Mouse (Mus musculus) bone marrow, adult 2 months (tissue): ENCODE measurements around the gene Glb1l.

Experiments
- CTCF ChIP-seq: fragments of 200-500 bp; IDR thresholded peaks from 2 replicates; pipeline ENCODE4 v1.5.1; 2011; ENCODE audit warnings: low read length, control low read depth; ENCODE audit not compliant: control insufficient read depth, insufficient read depth
- POLR2A ChIP-seq: fragments of 200-500 bp; IDR thresholded peaks from 2 replicates; pipeline ENCODE4 v1.6.1; 2011; ENCODE audit warnings: low read depth, mild to moderate bottlenecking, control low read depth, low read length, borderline replicate concordance; ENCODE audit not compliant: control insufficient read depth

DNA sequence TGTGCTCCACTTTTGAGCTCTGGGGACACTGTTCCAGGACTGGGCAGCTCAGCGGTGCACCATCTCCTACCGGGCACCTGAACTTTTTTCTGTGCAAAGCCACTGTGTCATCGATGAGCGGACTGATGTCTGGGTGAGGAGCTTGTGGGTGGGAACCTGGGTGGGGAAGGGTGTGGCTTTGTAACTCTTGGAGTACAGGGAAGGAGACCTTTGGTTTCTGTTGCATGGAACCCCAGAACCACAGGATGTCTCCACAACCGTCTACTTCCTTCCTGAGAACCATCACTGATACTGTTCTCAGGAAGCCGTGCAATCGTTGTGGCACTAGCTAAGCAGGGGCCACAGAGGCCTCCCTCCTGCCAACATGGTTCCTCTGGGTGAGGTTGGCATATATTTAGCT, 2.5 kb upstream of the Glb1l start:
- TF ChIP-seq POLR2A (no peak), CTCF (no peak)
